Comparison of ENCODE assay signal across 11 mouse cellular contexts in genomic region chr6:142979665-142980660, GRCm38 (mm10). TPM values are rescaled to one million over a fixed set of nuclear protein-coding genes. Genes with fewer than 3 reads are reported as not detected.
DNase-seq lines count a peak whose midpoint lies in the region; ATAC-seq and TF ChIP-seq lines count a peak whose summit lies in the region.
"Had no signal": no experiment of that assay in that cellular context is flagged by ENCODE, and none has a peak within 500 bp of the region (broad histone marks: within the 10 kb centered on the region; RNA-seq: fewer than 3 reads in every experiment).

No protein-coding gene starts in this region.

- ATAC-seq in heart, embryonic 14.5 days (ENCODE audit: insufficient number of reproducible peaks, insufficient read depth, low FRiP score, low read depth) = peak; percentile 64; the same call in 1 of the 2 replicates
- peak; percentile 73 for ATAC-seq in hindbrain, embryonic 12.5 days (ENCODE audit: low FRiP score)
- no peak for ATAC-seq in midbrain, postnatal 0 days (ENCODE audit: low FRiP score)

- H3K9ac ChIP-seq in heart, embryonic 14.5 days (ENCODE audit: low read length) = no peak overlapping the region
- H3K9ac ChIP-seq in hindbrain, embryonic 12.5 days = no peak overlapping the region
- H3K9ac ChIP-seq in midbrain, postnatal 0 days (replicated peaks; ENCODE audit: low read length, poor library complexity, severe bottlenecking) = no peak overlapping the region; the same call in 1 of the 2 replicates

- no peak for TF ChIP-seq CTCF in brain, embryonic 14.5 days (IDR thresholded peaks at IDR 0.05; ENCODE audit: borderline replicate concordance, extremely low read depth, insufficient read depth, insufficient read length)
- no peak for TF ChIP-seq CTCF in midbrain, postnatal 0 days (IDR thresholded peaks at IDR 0.05)

- peak overlapping the region; percentile 39 for H3K4me2 ChIP-seq in heart, embryonic 14.5 days (ENCODE audit: low read length)
- H3K4me2 ChIP-seq in hindbrain, embryonic 12.5 days (replicated peaks) = no peak overlapping the region
- peak overlapping the region; percentile 6; the same call in 1 of the 2 replicates for H3K4me2 ChIP-seq in midbrain, postnatal 0 days (ENCODE audit: low read depth, low read length, poor library complexity, severe bottlenecking)
- H3K4me2 ChIP-seq: liver, embryonic 11.5 days had no signal

- H3K36me3 ChIP-seq in heart, embryonic 14.5 days (ENCODE audit: control insufficient read depth, insufficient read depth, low read length) = no peaks in the 10 kb centered on the region
- H3K36me3 ChIP-seq in hindbrain, embryonic 12.5 days = no peaks in the 10 kb centered on the region
- no peaks in the 10 kb centered on the region for H3K36me3 ChIP-seq in midbrain, postnatal 0 days (ENCODE audit: insufficient read depth, low read length)

- no peaks in the 10 kb centered on the region for H3K27me3 ChIP-seq in heart, embryonic 14.5 days (ENCODE audit: control insufficient read depth, insufficient read depth, low read length)
- no peaks in the 10 kb centered on the region for H3K27me3 ChIP-seq in hindbrain, embryonic 12.5 days
- H3K27me3 ChIP-seq in midbrain, postnatal 0 days (ENCODE audit: insufficient read depth, low read length) = no peaks in the 10 kb centered on the region
- H3K27me3 ChIP-seq: CH12.LX had no signal

- H3K27ac ChIP-seq in heart, embryonic 14.5 days (replicated peaks in 1 of 2; ENCODE audit: control insufficient read depth in 1 of 2, insufficient read depth in 1 of 2, low read depth in 2 of 2, low read length in 2 of 2) = peak overlapping the region in 1 of 2 experiments; percentile 35; a peak in 2 of 4 replicates
- H3K27ac ChIP-seq in hindbrain, embryonic 12.5 days = peak overlapping the region; percentile 55
- H3K27ac ChIP-seq in midbrain, postnatal 0 days (ENCODE audit: low read depth, low read length) = peak overlapping the region; percentile 38; the same call in 1 of the 2 replicates

- intact Hi-C loops in heart, postnatal 36 days (cut with DNase I) = no loop called here

- no peaks in the 10 kb centered on the region for H3K9me3 ChIP-seq in heart, embryonic 14.5 days (ENCODE audit: control insufficient read depth, low read length)
- no peaks in the 10 kb centered on the region for H3K9me3 ChIP-seq in hindbrain, embryonic 12.5 days (replicated peaks)
- no peaks in the 10 kb centered on the region for H3K9me3 ChIP-seq in midbrain, postnatal 0 days (ENCODE audit: low read length)

- no peak overlapping the region for H3K4me3 ChIP-seq in heart, embryonic 14.5 days (ENCODE audit: control insufficient read depth in 1 of 2, insufficient read depth in 1 of 2, low read depth in 1 of 2, low read length in 2 of 2)
- no peak overlapping the region for H3K4me3 ChIP-seq in hindbrain, embryonic 12.5 days
- H3K4me3 ChIP-seq in midbrain, postnatal 0 days (ENCODE audit: low read depth, low read length) = no peak overlapping the region

- WGBS in heart, embryonic 14.5 days = 24% methylated on average over 6 of the region's 6 CpGs
- WGBS in hindbrain, embryonic 12.5 days = 32% methylated on average over 6 of the region's 6 CpGs
- WGBS in midbrain, postnatal 0 days = 42% methylated on average over 6 of the region's 6 CpGs

- TF ChIP-seq POLR2A in brain, embryonic 14.5 days (IDR thresholded peaks at IDR 0.05; ENCODE audit: borderline replicate concordance, extremely low read depth, insufficient read depth, insufficient read length, poor library complexity, severe bottlenecking) = no peak

- peaks cover 0 to 8% of the 10 kb centered on the region in 2 experiments; a peak in 3 of 4 replicates for H3K4me1 ChIP-seq in heart, embryonic 14.5 days (ENCODE audit: control insufficient read depth in 2 of 2, insufficient read depth in 2 of 2, low read length in 2 of 2)
- peaks cover 9% of the 10 kb centered on the region for H3K4me1 ChIP-seq in hindbrain, embryonic 12.5 days
- H3K4me1 ChIP-seq in midbrain, postnatal 0 days (ENCODE audit: insufficient read depth, low read length) = no peaks in the 10 kb centered on the region; the same call in 1 of the 2 replicates

- DNase-seq in heart, postnatal 36 days = no peak
- peak; percentile 60 for DNase-seq in brain, embryonic 14.5 days (ENCODE audit: low read depth)
- peak; percentile 21 for DNase-seq in midbrain, postnatal 0 days (ENCODE audit: low spot score)
- DNase-seq in adrenal gland, postnatal 4 days (ENCODE audit: low spot score in 2 of 2) = no peak
- no peak for DNase-seq in thymus, adult 18-20 months
- DNase-seq: layer of hippocampus, postnatal 36 days; right cerebral cortex, postnatal 14 days had no signal

RNA-seq across cellular contexts. Expression of gene St8sia1, which starts 15.7 kb away (rescaled TPM):
- polyA plus RNA-seq in heart, embryonic 14.5 days (2014; fragmentation: Nextera tagmentation; extraction: Ambion mirVana) = 0.82 and 1.1 TPM in 2 replicates
- total RNA-seq in heart, postnatal 36 days (2021) = under 1 TPM; 0.11 to 0.39 TPM
- 11.5 and 20.6 TPM in 2 replicates for polyA plus RNA-seq in brain, embryonic 14.5 days (2012; rRNA removed)
- polyA plus RNA-seq in hindbrain, embryonic 12.5 days (2016; fragmentation: Nextera tagmentation; extraction: Ambion mirVana) = 9.1 TPM in 2 replicates
- 17.7 and 25.3 TPM in 2 replicates for total RNA-seq in midbrain, postnatal 0 days (2014; rRNA removed)
- polyA plus RNA-seq in midbrain, postnatal 0 days (2015; fragmentation: Nextera tagmentation; extraction: Ambion mirVana) = 4.0 and 4.5 TPM in 2 replicates
- 1 to 10 TPM; 4.3 to 5.3 TPM for total RNA-seq in adrenal gland, postnatal 4 days (2021)

Comparison
In these comparisons a context has a peak if more than half of its experiments do, and no peak if none do; other contexts are left out.
1. DNase-seq: peak in brain, embryonic 14.5 days (single experiment) and midbrain, postnatal 0 days (single experiment); none in heart, postnatal 36 days (0 of 2), adrenal gland, postnatal 4 days (0 of 2) and thymus, adult 18-20 months (0 of 2).